Mouse (Mus musculus) CH12.LX (cell line): Measurements from ENCODE around the gene Vmn2r114. TPM values are rescaled to one million over a fixed set of nuclear protein-coding genes. Genes with fewer than 3 reads are reported as not detected.
"Not testable (repeated sequence)": the region's sequence is repeated elsewhere in the genome, so short reads cannot be mapped to it uniquely, and the experiment has no call there.

Experiments used
- DNase-seq: peaks from one replicate; pipeline ENCODE4 v3.0.0-alpha.2; 2013; ENCODE audit errors: extremely low read depth
- H3K27ac ChIP-seq: 2 replicates; pipeline ENCODE4 v1.5.1; 2012; ENCODE audit warnings: low read depth, mild to moderate bottlenecking, control low read depth, moderate library complexity; ENCODE audit not compliant: insufficient read depth
- H3K27me3 ChIP-seq: replicated peaks from 2 replicates; pipeline ENCODE3; 2012; ENCODE audit warnings: inconsistent platforms
- H3K36me3 ChIP-seq, 2 experiments: replicated peaks in 1 of 2; 2 replicates each; pipeline versions ENCODE3 to v1.6.1; 2012; ENCODE audit warnings: inconsistent platforms in 1 of 2, low read length in 1 of 2, mild to moderate bottlenecking in 1 of 2, mixed read lengths in 1 of 2, moderate library complexity in 1 of 2; ENCODE audit not compliant: control insufficient read depth in 1 of 2, insufficient read depth in 1 of 2
- H3K4me1 ChIP-seq, 2 experiments: 2 replicates each; pipeline ENCODE4 v1.6.1; 2012; ENCODE audit warnings: inconsistent platforms in 1 of 2, moderate library complexity in 1 of 2; ENCODE audit not compliant: insufficient read depth in 2 of 2, control insufficient read depth in 1 of 2
- H3K4me2 ChIP-seq: 2 replicates; pipeline ENCODE4 v1.6.1; 2012; ENCODE audit warnings: low read depth, mild to moderate bottlenecking, control low read depth; ENCODE audit not compliant: poor library complexity, insufficient read depth, severe bottlenecking
- H3K4me3 ChIP-seq, 3 experiments: fragments of 150-350 bp in 1 of 3; sonication (generic) in 1 of 3; replicated peaks in 1 of 3; 2 replicates each; pipeline versions ENCODE3 to v1.5.1; 2011 to 2012; ENCODE audit warnings: low read depth in 2 of 3, low read length in 2 of 3, mild to moderate bottlenecking in 2 of 3, moderate library complexity in 2 of 3, control low read depth in 1 of 3, improper control_type of control experiment in 1 of 3, inconsistent platforms in 1 of 3, mixed read lengths in 1 of 3; ENCODE audit not compliant: poor library complexity in 1 of 3
- H3K79me2 ChIP-seq: replicated peaks from 2 replicates; pipeline ENCODE4 v1.6.1; 2012; ENCODE audit warnings: mild to moderate bottlenecking, moderate library complexity; ENCODE audit not compliant: control insufficient read depth, poor library complexity, insufficient read depth, severe bottlenecking; ENCODE audit errors: extremely low read depth
- H3K9ac ChIP-seq: 2 replicates; pipeline ENCODE4 v1.6.1; 2012; ENCODE audit warnings: low read depth, mild to moderate bottlenecking, control low read depth, moderate library complexity; ENCODE audit not compliant: insufficient read depth
- H3K9me3 ChIP-seq: replicated peaks from 2 replicates; pipeline ENCODE3; 2012; ENCODE audit warnings: low read length, inconsistent platforms, mixed read lengths
- BHLHE40 ChIP-seq: IDR thresholded peaks from 2 replicates; pipeline ENCODE4 v1.6.1; 2011; ENCODE audit warnings: mild to moderate bottlenecking, low read depth, low read length, improper control_type of control experiment
- CHD2 ChIP-seq: IDR thresholded peaks from 2 replicates; pipeline ENCODE4 v1.6.1; 2011; ENCODE audit warnings: low read length, improper control_type of control experiment
- E2F4 ChIP-seq: IDR thresholded peaks from 2 replicates; pipeline ENCODE4 v1.6.1; 2011; ENCODE audit warnings: low read depth, low read length, improper control_type of control experiment; ENCODE audit not compliant: insufficient replicate concordance
- EP300 ChIP-seq: IDR thresholded peaks from 2 replicates; pipeline ENCODE4 v1.6.1; 2011; ENCODE audit warnings: low read length, improper control_type of control experiment
- HCFC1 ChIP-seq: IDR thresholded peaks from 2 replicates; pipeline ENCODE4 v1.6.1; 2012; ENCODE audit warnings: low read depth, mild to moderate bottlenecking, inconsistent platforms, low read length, improper control_type of control experiment
- IRF4 ChIP-seq: IDR thresholded peaks from 2 replicates; pipeline ENCODE4 v1.6.1; 2014; ENCODE audit warnings: low read depth, mild to moderate bottlenecking, inconsistent platforms, low read length, improper control_type of control experiment
- JUND ChIP-seq: conservative IDR thresholded peaks from 2 replicates; pipeline ENCODE4 v1.6.1; 2011; ENCODE audit warnings: low read depth, low read length, improper control_type of control experiment
- MAFK ChIP-seq: IDR thresholded peaks from 2 replicates; pipeline ENCODE4 v1.6.1; 2011; ENCODE audit warnings: low read length, improper control_type of control experiment; ENCODE audit not compliant: insufficient replicate concordance
- MAZ ChIP-seq: IDR thresholded peaks from 2 replicates; pipeline ENCODE4 v1.6.1; 2012; ENCODE audit warnings: low read depth, mild to moderate bottlenecking, inconsistent platforms, low read length, improper control_type of control experiment, moderate library complexity
- MYC ChIP-seq: IDR thresholded peaks from 2 replicates; pipeline ENCODE4 v1.6.1; 2011; ENCODE audit warnings: low read depth, mild to moderate bottlenecking, improper control_type of control experiment, low read length
- NRF1 ChIP-seq: IDR thresholded peaks from 2 replicates; pipeline ENCODE4 v1.6.1; 2014; ENCODE audit warnings: low read depth, mild to moderate bottlenecking, inconsistent platforms, low read length, improper control_type of control experiment, moderate library complexity
- POLR2AphosphoS2 ChIP-seq: IDR thresholded peaks from 2 replicates; pipeline ENCODE4 v1.6.1; 2011; ENCODE audit warnings: low read depth, low read length, improper control_type of control experiment
- TBP ChIP-seq: conservative IDR thresholded peaks from 2 replicates; pipeline ENCODE4 v1.6.1; 2011; ENCODE audit warnings: low read depth, low read length, improper control_type of control experiment
- TCF12 ChIP-seq: IDR thresholded peaks from 2 replicates; pipeline ENCODE4 v1.6.1; 2014; ENCODE audit warnings: low read depth, mild to moderate bottlenecking, inconsistent platforms, low read length, improper control_type of control experiment
- USF1 ChIP-seq: IDR thresholded peaks from 2 replicates; pipeline ENCODE4 v1.6.1; 2014; ENCODE audit warnings: low read depth, mild to moderate bottlenecking, inconsistent platforms, low read length, improper control_type of control experiment
- ZNF384 ChIP-seq: IDR thresholded peaks from 2 replicates; pipeline ENCODE4 v1.6.1; 2012; ENCODE audit warnings: low read depth, low read length, improper control_type of control experiment, inconsistent platforms
- dilution Hi-C: fragments of 300-500 bp; cut with MboI; formaldehyde crosslinking; loops from 2 replicates; pipeline ENCODE4 v1.14.3; 2020; ENCODE audit warnings: low sequenced_read_pairs; ENCODE audit not compliant: extremely low pct_unique_long_range_greater_than_20kb, extremely low pct_ligation_motif_present
- in situ Hi-C: fragments of 300-500 bp; cut with MboI; formaldehyde crosslinking; loops from 3 replicates; pipeline ENCODE4 v1.14.3; 2019; ENCODE audit warnings: low sequenced_read_pairs, low pct_ligation_motif_present, low pct_unique_long_range_greater_than_20kb, mixed read lengths
- polyA plus RNA-seq: library from polyadenylated mRNA; unstranded; fragments of >175 nt; gene quantifications from 2 replicates; pipeline ENCODE4 v1.2.1, GENCODE M21; 2012; ENCODE audit warnings: low read depth; ENCODE audit not compliant: insufficient read length
- total RNA-seq, 2 experiments: library from RNA; depleted of rRNA; stranded (reverse); fragments of 300-350 nt in 1 of 2; fragments of >200 nt in 1 of 2; gene quantifications; 2 replicates each; pipeline ENCODE4 v1.2.3; 2012 to 2014

Gene Vmn2r114
- total RNA-seq (2012; rRNA removed) = not detected in 2 replicates
- not detected in 2 replicates for total RNA-seq (2014; rRNA removed)
- not detected in 2 replicates for polyA plus RNA-seq

- H3K4me3 ChIP-seq, H3K9me3 ChIP-seq, H3K27me3 ChIP-seq, H3K4me2 ChIP-seq, H3K79me2 ChIP-seq, DNase-seq, dilution Hi-C loops, H3K27ac ChIP-seq, H3K9ac ChIP-seq, H3K4me1 ChIP-seq, in situ Hi-C loops, H3K36me3 ChIP-seq: not testable (repeated sequence)
Measured at GRCm38 (mm10) chr17:23312437-23312836, at the start of gene Vmn2r114. Gene Vmn2r114 (minus strand): TSS chr17:23312537.

GRCm38 (mm10) chr17:23351644-23352043 is 39.3 kb upstream of the Vmn2r114 start:
- Histone ChIP-seq H3K79me2 (no peaks in the 10 kb centered on the region), H3K27ac (no peak overlapping the region), H3K9me3 (no peaks in the 10 kb centered on the region), H3K9ac (no peak overlapping the region), H3K4me2 (no peak overlapping the region; the same call in 1 of the 2 replicates), H3K36me3 (no peaks in the 10 kb centered on the region), H3K4me1 (no peaks in the 10 kb centered on the region), H3K4me3 (no peak overlapping the region), H3K27me3 (no peaks in the 10 kb centered on the region)
- TF ChIP-seq MYC = no peak
- peak; percentile 79 for TF ChIP-seq EP300
- no peak for TF ChIP-seq TCF12
- peak; percentile 90 for TF ChIP-seq ZNF384
- TF ChIP-seq IRF4 = peak; percentile 46; the same call in 1 of the 2 replicates
- TF ChIP-seq HCFC1 = no peak
- peak; percentile 62 for DNase-seq
- in situ Hi-C loops (no loop called here), dilution Hi-C loops (no loop called here)

- in situ Hi-C loops, H3K27ac ChIP-seq, H3K9me3 ChIP-seq, dilution Hi-C loops, DNase-seq, H3K9ac ChIP-seq, H3K4me2 ChIP-seq, H3K36me3 ChIP-seq, H3K79me2 ChIP-seq, H3K4me1 ChIP-seq, H3K4me3 ChIP-seq, H3K27me3 ChIP-seq: not testable (repeated sequence)
Measured at GRCm38 (mm10) chr17:23343441-23343840, 31.1 kb upstream of the Vmn2r114 start, which contains the start of gene Vmn2r115. Gene Vmn2r115 (plus strand): TSS chr17:23343741.

- dilution Hi-C loops (no loop called here), in situ Hi-C loops (no loop called here)
- Histone ChIP-seq H3K9me3 (peaks cover 2% of the 10 kb centered on the region), H3K4me1 (no peaks in the 10 kb centered on the region), H3K79me2 (no peaks in the 10 kb centered on the region), H3K27ac (no peak overlapping the region), H3K9ac (no peak overlapping the region), H3K4me2 (no peak overlapping the region), H3K27me3 (no peaks in the 10 kb centered on the region), H3K36me3 (no peaks in the 10 kb centered on the region), H3K4me3 (no peak overlapping the region)
- DNase-seq = no peak
- TF ChIP-seq NRF1 (no peak), MAFK (no peak), IRF4 (no peak), TBP (no peak), CHD2 (no peak), BHLHE40 (no peak), ZNF384 (no peak), JUND (no peak), E2F4 (no peak), MAZ (no peak), USF1 (no peak), POLR2AphosphoS2 (no peak)
Measured at GRCm38 (mm10) chr17:23330657-23331056, 18.3 kb upstream of the Vmn2r114 start.
